Mouse (Mus musculus) A20 (cell line): Measurements from ENCODE around the gene Ppil2.

Experiments used
- DNase-seq: peaks from one replicate; pipeline ENCODE4 v3.0.0-alpha.2; 2011; ENCODE audit warnings: low read depth, low spot score

The Ppil2 gene

GRCm38 (mm10) chr16:17110771-17111743, at the start of gene Ppil2:
Gene Ppil2, minus strand, starts transcription at chr16:17111257.
- peak; percentile 91 for DNase-seq

DNA sequence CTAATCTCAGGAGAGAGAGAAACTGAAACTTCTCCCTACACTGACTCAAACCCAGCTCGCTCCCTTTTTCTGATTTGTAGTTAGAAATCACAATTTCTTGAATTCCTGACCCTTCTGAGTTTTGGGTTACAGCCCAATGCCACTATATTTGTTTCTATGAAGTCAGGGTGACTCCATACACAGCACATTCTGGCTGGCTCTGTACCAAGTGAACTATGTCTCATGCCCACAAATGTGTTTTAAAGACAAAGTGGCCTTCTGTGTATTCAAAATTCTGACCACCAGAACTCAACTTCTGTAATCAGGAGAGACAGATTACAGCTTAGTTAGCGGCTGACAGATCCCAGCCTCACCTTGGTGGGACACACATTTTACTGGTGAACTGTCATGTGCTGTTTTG, 43.3 kb upstream of the Ppil2 start:
- DNase-seq = no peak

- no peak for DNase-seq
These were observed 40.8 kb upstream of the Ppil2 start for GRCm38 (mm10) chr16:17151874-17152273.

DNA sequence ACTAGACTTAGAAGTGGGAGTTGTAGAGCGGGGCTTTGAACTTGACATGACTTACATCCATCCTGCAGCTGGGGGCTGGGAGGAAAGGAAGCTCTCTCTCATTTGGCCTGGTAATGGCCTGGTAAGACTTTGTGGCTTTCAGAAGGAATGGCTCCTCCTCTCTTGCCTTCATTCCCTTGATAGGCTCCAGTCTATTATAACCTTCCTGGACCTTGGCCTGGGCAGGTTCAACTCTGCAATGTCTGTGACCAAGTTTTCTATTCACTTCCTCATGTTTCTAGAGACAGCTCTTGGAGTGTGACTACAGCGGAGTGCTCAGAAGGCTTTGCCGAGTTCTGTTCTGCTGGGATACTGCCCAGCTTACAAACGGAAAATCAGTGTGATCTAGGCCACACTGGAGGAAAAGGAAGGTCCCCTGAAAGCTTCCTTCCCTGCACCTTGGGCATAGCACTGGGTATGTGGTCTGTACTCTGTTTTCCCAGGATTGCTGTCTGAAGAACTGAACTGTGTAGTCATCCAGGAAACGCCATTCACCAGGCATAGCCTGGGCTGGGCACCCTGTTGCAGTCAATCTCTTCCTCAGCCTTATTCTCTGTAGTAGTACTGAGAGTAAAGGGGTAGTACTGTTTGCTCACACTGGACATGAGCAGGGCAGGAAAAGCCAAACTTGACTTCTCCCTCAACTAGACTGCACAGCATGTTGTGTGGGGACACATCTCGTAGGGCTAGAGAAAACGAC, 39.6 kb upstream of the Ppil2 start:
- no peak for DNase-seq

DNA sequence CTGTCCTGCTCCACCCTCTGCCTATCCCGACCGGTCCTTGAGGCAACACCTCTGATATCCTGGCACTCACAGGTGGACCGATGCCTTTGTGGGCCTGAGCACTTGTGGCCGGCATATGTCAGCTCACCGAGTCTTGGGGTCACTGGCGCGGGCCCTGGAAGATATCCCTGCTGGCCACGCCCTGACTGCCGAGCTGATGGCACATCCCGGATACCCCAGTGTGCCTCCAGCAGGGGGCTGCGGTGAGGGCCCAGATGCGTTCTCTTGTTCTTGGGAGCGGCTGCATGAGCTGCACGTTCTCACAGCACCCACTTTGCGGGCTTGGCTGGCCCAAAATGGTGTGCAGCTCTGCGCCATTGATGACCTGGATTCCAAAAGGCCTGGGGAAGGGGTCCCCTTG, 37.0 kb upstream of the Ppil2 start:
- DNase-seq = peak; percentile 75

- peak; percentile 77 for DNase-seq
These were observed 36.4 kb upstream of the Ppil2 start for GRCm38 (mm10) chr16:17147391-17147929.

DNA sequence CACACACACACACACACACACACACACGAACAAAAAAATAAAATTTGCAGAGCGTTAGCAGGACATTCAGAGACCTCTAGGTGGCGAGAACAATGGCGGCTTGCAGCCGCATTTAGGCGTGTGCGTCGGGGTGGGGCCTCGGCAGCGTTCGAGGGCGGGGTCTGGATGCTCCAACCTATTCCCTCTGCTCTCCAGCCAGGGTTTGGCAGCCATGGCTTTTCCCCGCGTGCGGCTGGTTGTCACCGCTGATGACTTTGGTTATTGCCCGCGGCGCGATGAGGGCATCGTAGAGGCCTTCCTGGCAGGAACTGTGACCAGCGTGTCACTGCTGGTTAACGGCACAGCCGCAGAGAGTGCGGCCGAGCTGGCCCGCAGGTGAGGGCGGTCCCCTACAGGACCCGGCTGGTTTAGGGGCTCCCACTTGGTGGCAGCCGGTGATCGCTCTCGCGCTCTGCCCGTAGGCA, 35.7 kb upstream of the Ppil2 start, which contains the start of gene Ccdc116:
Ccdc116 (minus strand) TSS at position 458 of the 464 bp plus-strand sequence.
- peak; percentile 94 for DNase-seq

GRCm38 (mm10) chr16:17144339-17144738, 33.3 kb upstream of the Ppil2 start, which contains the start of gene Ydjc:
Gene Ydjc, plus strand, starts transcription at chr16:17144621.
- DNase-seq = peak; percentile 48

- no peak for DNase-seq
These were observed 26.3 kb upstream of the Ppil2 start for GRCm38 (mm10) chr16:17137355-17137754.

DNA sequence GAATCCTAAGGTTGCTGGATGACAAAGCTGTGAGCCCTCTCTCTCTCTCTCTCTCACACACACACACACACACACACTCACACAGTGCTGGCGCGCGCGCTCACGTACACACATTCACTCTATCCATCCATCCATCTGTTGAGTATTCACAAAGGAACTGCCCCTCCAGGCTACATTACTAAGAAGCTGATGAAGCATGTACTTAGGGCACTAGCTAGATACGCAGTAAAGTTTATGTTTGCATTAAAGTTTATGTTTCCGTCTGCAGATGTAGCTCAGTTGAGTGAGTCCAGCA, 21.8 kb upstream of the Ppil2 start:
- DNase-seq = peak; percentile 29

DNA sequence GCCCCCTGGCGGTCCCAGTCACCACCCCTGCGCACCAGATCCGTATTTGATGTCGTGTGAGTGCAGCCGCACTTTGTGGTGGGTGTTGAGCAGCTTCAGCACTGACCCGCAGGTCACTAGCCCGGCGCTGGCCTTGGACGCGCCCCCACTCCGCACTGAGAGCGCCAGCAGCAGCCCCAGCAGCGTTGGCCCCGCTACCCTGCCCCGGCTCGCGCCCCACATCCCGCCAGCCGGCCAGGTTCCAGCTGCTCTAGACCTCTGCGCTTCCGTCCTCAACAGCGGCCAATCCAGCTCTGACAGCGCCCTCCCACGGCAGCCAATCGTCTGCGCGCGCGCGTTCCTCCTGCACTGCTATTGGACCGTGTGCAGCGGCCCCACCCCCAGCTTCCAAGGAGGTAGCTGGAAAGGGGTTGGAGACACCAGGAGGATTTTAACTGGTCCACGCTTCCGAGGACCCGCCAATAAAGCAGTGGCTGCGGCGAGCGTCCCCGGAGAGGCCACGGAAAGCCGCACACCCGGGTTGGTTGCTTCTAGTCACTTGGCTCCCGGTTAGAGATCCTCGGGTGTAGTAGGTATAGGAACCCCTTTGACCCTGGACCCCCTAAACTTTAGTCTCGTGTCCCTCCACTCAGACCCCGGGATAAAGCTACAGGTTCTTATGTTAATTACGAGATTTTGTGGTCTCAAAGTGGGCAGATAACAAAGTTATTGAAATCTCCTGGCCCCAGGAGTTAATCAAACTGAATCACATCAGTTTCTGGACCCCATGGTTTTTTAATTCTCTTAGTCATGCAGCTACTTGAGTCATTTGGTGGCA, 21.2 kb upstream of the Ppil2 start, which contains the start of gene Sdf2l1:
Sdf2l1 (minus strand) TSS at position 295 of the 817 bp plus-strand sequence.
- peak; percentile 98 for DNase-seq

DNA sequence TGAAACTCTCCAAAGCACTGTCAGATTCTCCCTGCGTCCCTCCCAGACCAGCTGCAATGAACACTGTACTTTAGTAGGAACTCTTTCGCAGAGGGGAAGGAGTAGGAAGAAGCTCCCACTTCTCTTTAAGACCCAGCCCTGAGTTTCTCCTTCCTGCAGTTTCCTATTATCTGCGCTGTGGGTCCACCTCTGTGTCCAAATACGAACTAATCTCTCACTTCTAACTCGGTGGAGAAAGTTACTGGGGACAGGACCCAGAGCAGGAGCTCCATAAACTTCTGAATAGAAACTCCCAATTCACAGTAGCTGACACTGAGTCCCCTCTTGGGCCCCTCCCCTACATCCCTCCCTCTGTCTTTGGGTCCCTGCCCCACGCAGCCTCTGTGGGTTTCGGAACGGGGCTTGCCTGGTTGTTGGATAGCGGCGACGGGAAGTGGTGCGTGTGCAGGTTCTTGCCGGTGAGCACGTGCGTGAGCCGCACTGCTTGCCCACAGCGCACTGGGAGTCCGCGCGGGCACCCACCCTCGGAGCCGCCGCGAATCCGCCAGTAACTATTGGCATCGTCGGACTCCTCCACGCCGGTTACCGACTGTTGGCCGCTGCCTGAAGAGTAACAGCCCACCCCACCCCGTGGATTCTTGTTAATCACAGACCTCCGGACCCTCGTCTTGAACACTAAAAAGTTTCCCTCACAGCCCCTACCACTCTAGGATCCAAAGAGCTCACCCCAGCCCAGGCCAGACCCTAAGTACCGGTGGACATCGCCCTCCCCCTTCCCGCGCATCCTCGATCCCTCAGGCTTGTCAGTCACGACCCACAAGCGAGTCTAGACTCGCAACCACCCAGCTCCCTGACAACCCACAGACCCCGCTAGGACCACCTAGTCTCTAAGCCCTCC, 20.4 kb upstream of the Ppil2 start:
- DNase-seq = peak; percentile 63

DNA sequence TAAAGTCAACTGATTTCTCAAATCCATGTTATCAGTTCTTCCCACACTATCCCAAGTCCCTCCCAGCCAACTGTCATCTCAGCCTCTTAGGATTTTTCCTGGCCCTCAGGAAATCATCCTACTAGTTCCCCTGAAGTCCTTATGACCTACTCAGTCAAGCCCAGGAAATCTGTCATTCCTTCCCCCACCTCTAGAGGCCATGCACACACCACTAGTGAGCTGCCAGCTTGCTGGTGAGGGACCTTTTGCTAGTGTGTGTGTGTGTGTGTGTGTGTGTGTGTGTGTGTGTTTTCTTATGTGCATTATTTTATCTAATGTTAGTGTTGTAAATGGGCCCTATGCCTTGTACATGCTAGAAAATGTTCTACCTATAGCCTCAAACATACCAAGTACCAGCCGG, 16.2 kb upstream of the Ppil2 start:
- DNase-seq = peak; percentile 76

- DNase-seq = peak; percentile 94
These were observed 13.9 kb upstream of the Ppil2 start, which contains the start of gene 2610318N02Rik for GRCm38 (mm10) chr16:17124871-17125520. Gene 2610318N02Rik, minus strand, starts transcription at chr16:17125167.

DNA sequence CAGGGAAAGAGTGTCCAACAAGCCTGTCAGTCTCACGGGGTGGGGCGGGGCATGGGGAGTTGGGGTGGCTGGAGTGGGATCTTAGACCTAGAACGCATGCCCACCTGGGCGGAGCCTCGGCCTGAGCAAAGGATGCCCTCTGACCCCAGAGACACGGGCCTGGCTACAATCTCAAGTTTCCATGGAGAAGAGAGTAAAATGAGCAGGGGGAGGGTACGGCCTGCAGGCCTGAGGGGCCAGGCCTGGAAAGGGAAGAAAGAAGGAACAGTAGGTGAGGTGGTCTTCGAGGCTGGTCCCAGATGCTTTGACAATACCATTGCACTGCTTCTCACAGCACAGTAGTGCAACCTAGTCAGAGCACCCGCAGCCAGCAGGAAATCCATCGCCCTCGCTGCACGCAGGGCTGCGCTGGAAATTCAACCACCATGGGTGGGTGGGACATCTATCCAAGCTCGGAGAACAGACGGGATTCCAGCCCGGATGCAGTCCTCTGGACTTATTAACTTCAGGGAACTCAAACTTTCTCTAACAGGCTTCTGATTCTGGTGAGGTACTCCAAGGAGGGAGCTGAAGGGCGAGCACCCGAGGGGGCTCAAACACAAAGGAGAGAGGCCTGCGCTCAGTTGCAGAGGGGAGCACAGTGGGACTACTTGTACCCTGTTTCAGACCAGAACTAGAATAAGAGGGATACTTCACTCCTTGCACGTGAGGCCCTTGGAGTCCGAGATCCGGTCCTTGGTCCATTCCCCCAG, 13.2 kb upstream of the Ppil2 start:
- DNase-seq = peak; percentile 48

- DNase-seq = no peak
These were observed 10.5 kb upstream of the Ppil2 start for GRCm38 (mm10) chr16:17121569-17121968.

GRCm38 (mm10) chr16:17117309-17117799, 6.3 kb upstream of the Ppil2 start:
- DNase-seq = no peak

GRCm38 (mm10) chr16:17104600-17104999, 6.5 kb downstream of the Ppil2 start:
- no peak for DNase-seq
